Mouse (Mus musculus) gastrocnemius, adult 8-10 months (tissue): ENCODE data around the gene Tex2. TPM values are rescaled to one million over a fixed set of nuclear protein-coding genes. Genes with fewer than 3 reads are reported as not detected.
"Not testable (repeated sequence)": the region's sequence is repeated elsewhere in the genome, so short reads cannot be mapped to it uniquely, and the experiment has no call there.

Source experiments
- DNase-seq, 2 experiments: peaks; one replicate each; pipeline ENCODE4 v3.0.0; 2022; ENCODE audit warnings: low spot score in 2 of 2
- total RNA-seq, 4 experiments: library from RNA; stranded (reverse); gene quantifications; 2 replicates each; pipeline ENCODE4 v1.2.4; 2022

Tex2 gene
- 10 to 100 TPM; 62.9 to 78.3 (median 68.0) TPM for total RNA-seq

- DNase-seq, result peak; percentile 97 to 99
These were observed at the start of gene Tex2 for GRCm38 (mm10) chr11:106612961-106613637. TSS of gene Tex2 (minus strand) at chr11:106613423.

GRCm38 (mm10) chr11:106662634-106663407 lies 49.6 kb upstream of the Tex2 start:
- no peak for DNase-seq

GRCm38 (mm10) chr11:106660453-106661081 lies 47.3 kb upstream of the Tex2 start:
- no peak for DNase-seq

GRCm38 (mm10) chr11:106659598-106660295 lies 46.5 kb upstream of the Tex2 start:
- peak in 1 of 2 experiments; percentile 39 for DNase-seq

GRCm38 (mm10) chr11:106658051-106658880 lies 45.0 kb upstream of the Tex2 start:
- DNase-seq, result peak; percentile 74 to 89

DNA sequence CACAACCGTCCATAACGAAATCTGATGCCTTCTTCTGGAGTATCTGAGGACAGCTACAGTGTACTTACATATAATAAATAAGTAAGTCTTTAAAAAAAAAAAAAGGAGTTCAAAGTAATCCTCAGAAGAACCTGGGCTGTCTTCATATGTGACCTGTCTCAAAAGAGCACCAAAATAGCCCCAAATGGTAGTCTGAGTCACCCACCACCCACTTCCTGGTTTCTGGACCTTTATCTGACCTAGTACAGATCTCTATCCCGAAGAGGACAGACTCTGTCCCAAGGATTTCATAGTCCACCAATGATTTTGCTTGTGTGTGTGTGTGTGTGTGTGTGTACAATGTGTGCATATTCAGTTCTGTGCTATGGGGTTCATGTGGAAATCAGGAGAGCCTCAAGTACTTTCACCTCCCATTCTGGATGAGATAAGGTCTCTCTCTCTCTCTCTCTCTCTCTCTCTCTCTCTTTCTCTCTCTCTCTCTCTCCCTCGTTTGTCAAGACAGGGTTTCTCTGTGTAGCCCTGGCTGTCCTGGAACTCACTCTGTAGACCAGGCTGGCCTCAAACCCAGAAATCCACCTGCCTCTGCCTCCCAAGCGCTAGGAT lies 43.8 kb upstream of the Tex2 start:
- DNase-seq, result not testable (repeated sequence)

DNA sequence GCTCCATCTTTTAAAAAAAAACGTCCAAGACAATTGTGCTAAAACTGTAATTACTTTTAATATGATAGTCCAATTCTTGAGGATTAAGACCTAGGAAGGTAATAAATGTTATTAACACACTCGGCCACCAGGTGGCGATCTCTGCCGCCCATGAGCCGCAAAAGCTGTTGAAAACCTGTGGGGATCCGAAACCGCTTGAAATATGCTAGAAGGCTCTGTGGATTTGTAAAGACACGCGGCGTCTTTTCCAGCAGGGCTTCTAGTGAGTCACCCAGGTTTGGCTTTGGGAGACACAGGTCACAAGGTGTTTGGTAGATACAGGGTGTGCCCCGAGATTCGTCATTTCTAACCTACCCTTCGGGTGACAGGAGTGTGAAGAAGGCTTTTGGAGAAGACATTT lies 35.1 kb upstream of the Tex2 start:
- DNase-seq, result peak; percentile 47 to 55

GRCm38 (mm10) chr11:106642966-106643637 lies 29.9 kb upstream of the Tex2 start:
- DNase-seq, result no peak

DNA sequence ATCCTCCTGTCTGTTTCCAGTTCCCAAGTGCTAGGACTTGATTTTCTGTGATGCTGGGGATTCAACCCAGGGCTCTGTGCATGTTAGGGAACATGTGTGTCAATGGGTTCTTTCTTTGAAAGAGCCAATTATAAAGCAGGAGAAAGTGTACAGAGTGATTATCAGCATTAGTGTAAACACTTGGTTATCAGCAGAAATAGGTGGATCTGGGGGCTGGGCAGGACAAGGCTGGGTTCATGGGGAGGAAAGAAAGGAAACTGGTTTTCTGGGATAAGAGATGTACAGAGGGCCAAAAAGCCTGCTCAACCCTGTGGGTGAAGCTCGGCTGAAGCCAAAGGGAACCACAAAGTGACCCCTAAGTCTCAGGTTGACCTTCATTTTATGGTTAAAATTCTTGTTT lies 28.4 kb upstream of the Tex2 start:
- DNase-seq, result no peak

- DNase-seq, result no peak
These were observed 26.8 kb upstream of the Tex2 start for GRCm38 (mm10) chr11:106640059-106640458.

GRCm38 (mm10) chr11:106639356-106639692 lies 26.1 kb upstream of the Tex2 start:
- no peak for DNase-seq

- no peak for DNase-seq
These were observed 25.5 kb upstream of the Tex2 start for GRCm38 (mm10) chr11:106638551-106639355.

DNA sequence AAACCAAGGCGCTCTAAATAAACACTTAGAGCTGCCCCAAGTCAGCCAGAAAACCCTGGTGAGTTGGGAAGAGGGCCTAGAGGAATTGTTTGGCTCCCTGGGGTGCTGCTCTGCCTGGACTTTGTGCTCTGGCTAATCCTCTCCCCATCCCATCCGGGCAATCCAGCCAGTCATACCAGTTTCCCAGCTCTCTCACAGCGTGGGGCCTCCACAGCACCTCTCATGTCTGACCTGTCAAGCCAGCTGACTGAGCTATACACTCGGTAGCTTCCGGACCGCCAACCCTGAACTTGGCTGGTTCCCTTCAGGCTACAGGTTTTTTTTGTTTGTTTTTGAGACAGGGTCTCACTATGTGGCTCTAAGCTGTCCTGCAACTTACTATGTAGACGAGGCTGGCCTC lies 24.5 kb upstream of the Tex2 start:
- DNase-seq, result no peak

- no peak for DNase-seq
These were observed 22.7 kb upstream of the Tex2 start for GRCm38 (mm10) chr11:106635946-106636345.

GRCm38 (mm10) chr11:106634175-106634574 lies 21.0 kb upstream of the Tex2 start:
- DNase-seq, result not testable (repeated sequence)

DNA sequence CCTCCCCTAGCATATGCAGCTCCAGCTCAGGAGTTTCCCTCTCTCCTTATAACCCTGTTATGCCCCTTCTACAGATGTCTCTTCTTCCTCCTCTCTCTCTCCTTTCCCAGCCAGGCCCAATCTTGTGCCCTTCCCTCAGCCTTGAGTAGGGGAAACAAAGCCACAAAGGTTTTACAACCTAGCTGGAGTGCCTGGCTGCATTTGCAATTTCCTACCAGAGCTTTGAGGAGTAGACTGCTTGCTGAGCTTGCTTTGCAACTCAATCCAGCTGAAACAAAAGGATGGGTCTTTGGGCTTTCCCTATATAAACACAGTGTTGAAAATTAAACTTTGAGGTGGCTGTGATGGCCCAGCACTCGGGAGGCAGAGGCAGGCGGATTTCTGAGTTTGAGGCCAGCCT lies 20.2 kb upstream of the Tex2 start:
- no peak for DNase-seq

GRCm38 (mm10) chr11:106627692-106628091 lies 14.5 kb upstream of the Tex2 start:
- DNase-seq, result peak; percentile 43

GRCm38 (mm10) chr11:106625577-106625976 lies 12.4 kb upstream of the Tex2 start:
- no peak for DNase-seq

DNA sequence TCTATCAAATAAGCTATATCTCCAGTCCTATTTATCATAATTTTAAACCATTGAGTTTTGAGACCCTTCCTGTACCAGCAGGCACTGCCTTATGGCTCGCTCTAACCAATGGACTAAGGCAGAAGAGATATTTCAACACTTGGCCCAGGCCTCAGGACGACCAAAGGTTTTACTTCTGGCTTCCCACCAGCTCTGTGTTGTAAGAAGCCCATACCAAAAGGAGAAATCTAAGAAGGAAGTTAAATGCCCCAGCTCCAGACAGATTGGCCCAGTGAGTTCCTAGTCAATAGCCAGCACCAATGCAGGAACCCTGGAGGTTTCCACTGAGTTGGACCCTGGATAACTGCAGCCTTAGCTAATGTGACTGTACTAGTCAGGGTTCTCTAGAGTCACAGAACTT lies 10.4 kb upstream of the Tex2 start:
- no peak for DNase-seq
